Mouse (Mus musculus) hindlimb bud, embryonic 11.5 days (tissue): ENCODE results near the gene Tnk2.
A peak's percentile ranks its signal among the peaks of the same experiment; 100 is the strongest.

Experiments
- DNase-seq: peaks from one replicate; pipeline ENCODE4 v3.0.0-alpha.2; 2012; ENCODE audit warnings: low read depth, low spot score; ENCODE audit errors: extremely low spot score

The Tnk2 gene

GRCm38 (mm10) chr16:32658743-32659171 lies 15.1 kb downstream of the Tnk2 start:
- DNase-seq = no peak

DNA sequence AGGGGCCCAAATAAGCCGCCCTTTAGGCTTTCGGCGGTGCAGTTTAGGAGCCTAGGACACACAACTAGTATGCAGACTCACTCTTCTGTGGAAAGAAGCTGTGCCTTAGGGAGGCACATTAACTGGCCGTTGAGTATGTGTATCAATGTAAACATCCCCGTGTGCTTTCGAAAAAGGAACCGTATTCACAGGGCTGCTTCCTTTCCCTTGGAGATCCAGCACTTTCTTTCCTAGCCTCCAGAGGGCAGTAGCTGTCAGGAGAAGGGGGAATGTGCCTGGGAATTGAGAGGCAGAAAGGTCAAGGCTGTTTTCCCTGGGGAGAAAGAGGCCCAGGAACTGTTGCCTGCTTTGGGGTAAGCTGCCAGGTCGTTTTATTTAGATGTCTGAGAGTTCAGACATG lies 15.7 kb downstream of the Tnk2 start:
- DNase-seq = peak; percentile 60

GRCm38 (mm10) chr16:32660095-32660494 lies 16.4 kb downstream of the Tnk2 start:
- no peak for DNase-seq

DNA sequence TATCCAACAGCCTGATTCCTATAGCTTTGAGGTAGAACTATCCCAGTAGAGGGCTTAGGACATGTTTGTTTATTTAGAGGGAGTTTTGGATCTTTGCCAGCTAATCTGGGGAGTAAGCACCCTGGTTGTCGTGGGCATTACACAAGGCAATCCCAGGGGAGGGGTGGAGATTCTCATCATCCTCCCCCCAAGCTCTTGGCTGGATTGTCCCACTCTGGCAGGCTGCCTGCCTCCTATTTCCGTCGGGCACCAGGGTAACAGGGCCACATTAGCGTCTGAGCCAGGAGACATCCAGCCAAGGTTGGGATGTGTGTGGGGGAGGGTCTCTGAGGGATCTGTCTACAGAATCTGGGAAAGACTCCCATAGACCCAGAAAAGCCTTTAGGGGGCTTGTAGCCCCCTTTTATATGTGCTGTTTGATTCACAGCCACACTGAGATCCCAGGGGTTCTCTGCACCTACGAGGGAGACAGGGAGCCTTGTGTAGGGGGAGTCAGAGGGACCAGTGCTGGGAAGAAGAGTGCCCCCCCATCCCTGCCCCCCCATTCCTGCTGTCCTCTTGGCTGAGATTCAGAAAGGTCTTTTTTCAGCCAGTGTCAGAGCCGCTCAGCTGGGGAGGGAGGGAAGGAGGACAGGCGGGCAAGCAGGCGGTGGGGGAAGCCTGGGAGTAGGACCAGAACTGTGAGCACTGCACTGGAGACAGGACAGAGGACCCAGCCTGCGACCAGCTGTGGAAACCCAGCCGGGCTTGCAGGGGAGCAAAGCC lies 17.1 kb downstream of the Tnk2 start:
- DNase-seq = no peak

- DNase-seq = no peak
These were observed 17.8 kb downstream of the Tnk2 start for GRCm38 (mm10) chr16:32661493-32661921.

DNA sequence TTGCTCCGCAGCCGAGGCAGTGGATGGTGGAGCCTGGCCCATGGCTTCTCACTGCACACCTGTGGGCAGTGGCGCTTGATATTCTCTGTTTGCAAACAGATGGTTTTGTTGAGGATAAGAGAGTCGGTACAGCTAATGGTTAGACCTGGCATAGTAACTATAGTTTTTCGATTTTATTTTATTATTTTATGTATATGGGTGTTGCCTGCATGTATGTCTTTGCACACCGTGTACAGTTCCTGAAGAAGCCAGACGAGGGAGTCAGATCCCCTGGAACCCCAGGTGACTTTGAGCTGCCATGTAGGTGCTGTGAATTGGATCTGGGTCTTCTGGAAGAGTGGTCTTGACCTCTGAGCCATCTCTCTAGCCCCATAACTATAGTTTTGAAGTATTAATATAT lies 18.7 kb downstream of the Tnk2 start:
- DNase-seq = no peak

- no peak for DNase-seq
These were observed 19.7 kb downstream of the Tnk2 start for GRCm38 (mm10) chr16:32663231-32663858.

DNA sequence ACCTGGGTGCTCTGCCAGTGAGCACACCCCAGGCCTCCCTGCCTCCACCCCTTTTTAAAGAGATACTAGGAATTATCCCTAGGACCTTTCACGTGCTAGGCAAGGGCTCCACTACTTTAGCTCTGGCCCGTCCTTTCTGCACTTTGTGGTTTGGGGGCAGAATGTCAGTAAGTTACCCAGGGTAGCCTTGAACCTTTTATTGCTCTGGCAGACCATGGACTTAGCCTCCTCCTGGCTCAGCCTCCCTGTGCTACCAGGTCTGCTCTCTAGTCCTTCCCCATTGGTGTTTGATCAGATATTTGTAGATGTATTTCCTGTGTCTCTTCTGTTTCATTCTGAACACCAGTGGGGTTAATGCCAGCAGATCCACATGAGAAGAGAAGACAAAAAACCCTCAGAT lies 20.5 kb downstream of the Tnk2 start:
- no peak for DNase-seq

- DNase-seq = no peak
These were observed 22.4 kb downstream of the Tnk2 start for GRCm38 (mm10) chr16:32665851-32666665.

- DNase-seq = no peak
These were observed 23.2 kb downstream of the Tnk2 start for GRCm38 (mm10) chr16:32666671-32667551.

DNA sequence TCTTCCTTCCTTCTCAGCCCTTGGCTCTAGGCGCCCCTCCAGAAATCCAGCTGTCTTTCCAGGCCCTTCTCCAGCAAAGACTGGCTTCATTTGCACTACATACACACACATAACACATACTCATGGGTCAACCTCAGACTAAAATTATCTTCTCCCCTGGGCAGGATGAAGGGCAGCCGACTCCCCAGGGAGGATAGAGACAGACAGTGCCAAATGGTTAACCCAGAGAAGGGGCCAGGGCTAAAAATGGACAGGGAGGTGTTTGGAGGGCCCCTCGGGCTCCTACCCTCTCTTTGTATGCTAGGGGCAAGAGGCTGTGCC lies 23.8 kb downstream of the Tnk2 start:
- DNase-seq = no peak

DNA sequence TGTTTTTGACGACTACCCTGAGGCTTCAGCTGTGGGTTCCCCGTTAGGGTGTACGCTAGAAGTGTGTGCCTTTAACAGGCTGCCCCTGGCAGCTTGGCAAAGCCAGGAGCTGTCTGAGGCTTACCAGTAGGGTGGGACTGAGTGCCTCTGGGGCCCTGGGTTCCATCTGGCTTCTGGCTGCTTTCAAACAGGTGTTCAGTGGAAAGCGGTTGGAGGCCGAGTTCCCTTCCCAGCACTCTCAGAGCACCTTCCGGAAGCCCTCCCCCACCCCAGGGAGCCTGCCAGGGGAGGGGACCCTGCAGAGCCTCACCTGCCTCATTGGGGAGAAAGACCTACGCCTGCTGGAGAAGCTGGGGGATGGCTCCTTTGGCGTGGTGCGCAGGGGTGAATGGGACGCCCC lies 24.4 kb downstream of the Tnk2 start:
- no peak for DNase-seq

DNA sequence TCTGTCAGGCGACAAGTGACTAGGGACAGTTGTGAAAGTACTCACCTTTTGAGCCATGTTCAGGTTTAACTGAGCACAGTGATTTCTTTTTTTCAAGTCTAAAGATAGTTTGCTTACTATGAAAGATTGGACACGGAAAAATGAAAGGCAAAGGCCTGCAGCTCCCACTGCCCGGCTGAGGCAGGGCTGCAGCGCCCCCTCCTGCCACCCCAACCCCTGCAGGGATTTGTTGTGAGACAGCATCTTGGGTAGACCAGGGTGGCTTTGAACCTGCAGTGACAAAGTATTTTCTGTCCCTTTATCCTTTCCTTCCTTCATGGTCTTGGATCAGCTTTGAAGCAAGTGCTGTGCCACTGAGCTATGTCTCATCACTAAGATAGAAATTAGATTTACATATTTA lies 24.8 kb downstream of the Tnk2 start:
- DNase-seq = no peak

GRCm38 (mm10) chr16:32669243-32669642 lies 25.6 kb downstream of the Tnk2 start:
- no peak for DNase-seq

- DNase-seq = no peak
These were observed 26.9 kb downstream of the Tnk2 start for GRCm38 (mm10) chr16:32670354-32671124.

DNA sequence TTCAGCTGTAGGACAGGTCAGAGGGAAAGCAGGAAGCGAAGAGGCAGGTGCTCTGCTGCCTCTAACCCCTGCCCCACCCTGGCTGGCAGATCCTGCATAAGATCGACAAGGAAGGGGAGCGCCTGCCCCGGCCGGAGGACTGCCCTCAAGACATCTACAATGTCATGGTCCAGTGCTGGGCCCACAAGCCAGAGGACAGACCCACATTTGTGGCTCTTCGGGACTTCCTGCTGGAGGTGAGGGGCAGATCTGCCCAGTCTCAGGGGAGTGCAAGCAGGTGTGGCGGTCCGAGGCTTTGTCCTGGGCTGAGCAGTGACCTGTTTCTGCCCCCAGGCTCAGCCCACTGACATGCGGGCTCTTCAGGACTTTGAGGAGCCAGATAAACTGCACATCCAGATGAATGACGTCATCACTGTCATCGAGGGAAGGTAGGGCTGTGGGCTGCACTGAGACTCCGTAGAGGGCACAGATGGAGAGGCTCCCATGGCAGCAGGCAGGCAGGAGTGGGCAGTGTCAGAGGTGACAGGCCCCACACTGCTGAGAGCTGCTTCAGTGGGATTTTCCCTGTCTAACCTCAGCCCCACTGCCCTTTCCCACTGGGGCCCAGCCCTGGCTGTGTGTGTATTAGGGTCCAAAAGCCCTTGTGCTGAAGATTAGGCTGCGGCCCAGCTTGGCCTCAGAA lies 27.7 kb downstream of the Tnk2 start:
- DNase-seq = no peak

DNA sequence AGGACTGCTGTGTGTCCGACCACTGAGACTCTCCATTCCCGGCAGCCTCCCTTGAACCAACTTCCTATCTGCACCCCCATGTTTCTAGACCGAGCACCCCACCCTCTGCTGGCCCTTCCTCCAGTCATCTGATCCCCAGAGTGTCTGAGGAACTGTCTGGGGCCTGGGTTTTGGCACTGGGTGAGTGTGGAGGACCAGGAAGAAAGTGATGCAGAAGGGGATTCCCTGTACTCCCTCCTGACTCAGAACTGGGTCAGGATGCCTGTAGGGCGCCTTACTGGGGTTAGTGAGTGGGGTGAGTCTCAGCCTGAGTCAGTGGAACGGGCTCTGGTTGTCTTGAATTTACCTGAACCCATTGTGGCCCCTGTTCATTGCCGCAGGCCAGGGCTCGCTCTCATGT lies 28.6 kb downstream of the Tnk2 start:
- no peak for DNase-seq

DNA sequence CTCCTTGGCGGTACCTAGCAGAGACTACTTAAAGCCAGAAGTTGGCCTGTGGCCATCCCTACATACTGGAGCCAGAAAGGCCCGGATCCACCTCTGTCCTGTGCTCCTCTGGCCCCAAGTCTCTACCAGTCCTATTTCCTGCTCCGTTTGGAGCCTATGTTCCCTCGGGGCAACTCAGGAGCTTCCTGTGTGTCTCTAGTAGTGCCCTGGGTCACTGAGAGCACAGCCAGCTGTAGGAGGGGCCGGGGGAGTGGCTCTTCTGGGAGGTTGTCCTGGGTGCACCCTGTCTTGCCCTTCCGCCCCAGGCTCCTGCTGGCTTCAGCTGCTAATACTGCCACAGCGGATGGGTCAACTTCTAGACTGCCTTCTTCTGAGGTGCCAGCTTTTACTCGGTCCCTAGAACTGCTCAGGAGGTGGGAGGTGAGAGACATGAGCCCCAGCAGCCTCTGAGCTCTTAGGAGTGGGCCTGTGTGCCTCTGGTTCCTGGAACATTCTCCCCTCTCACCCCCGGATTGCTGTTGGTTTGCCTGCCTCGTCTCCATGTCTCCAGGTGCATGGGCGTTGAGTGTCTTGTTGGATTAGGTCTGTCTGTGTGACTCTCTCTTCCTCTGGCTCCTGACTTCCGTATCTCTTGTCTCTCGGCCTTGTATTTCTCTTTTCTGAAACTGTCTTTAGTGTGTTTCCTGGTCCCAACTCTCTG lies 29.3 kb downstream of the Tnk2 start:
- DNase-seq = no peak

DNA sequence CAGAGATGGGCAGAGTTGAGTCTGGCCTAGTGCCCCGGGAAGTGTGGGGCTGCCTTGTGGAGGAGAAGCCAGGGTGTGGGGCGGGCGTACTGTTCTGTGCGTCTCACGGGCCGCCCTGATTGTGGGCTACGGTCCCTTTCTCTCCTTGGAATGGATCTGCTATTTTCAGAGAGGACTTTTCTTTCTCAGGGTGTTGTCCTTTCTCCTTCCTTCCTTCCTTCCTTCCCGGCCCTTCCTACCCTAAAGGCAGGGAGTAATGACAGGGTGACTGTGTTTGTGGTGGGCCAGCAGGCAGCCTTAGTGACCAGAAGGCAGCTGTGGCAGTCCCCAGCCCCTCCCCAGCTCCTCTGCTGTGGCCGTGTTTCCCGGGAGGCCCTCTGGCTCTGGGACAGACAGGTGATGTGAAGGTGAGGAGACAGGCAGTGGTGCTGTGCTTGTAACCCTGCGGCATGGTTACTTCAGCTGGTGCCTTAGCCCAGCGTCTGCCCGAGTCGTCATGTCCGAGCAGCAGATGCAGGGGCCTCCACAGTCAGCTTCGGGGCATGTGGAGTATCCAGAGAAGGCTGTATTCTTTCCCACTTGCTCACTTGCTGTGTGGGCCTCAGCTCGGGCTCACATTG lies 30.6 kb downstream of the Tnk2 start:
- DNase-seq = no peak
